Mouse (Mus musculus) C2C12 (cell line): ENCODE results near the gene Scaf1. TPM values are rescaled to one million over a fixed set of nuclear protein-coding genes. Genes with fewer than 3 reads are reported as not detected.

Experiments
- H3K27me3 ChIP-seq: one replicate; pipeline ENCODE4 v1.6.1; 2011; ENCODE audit not compliant: control insufficient read depth, insufficient read depth, insufficient read length
- H3K36me3 ChIP-seq: one replicate; pipeline ENCODE4 v1.6.1; 2011; ENCODE audit not compliant: control insufficient read depth, insufficient read depth
- H3K4me3 ChIP-seq: one replicate; pipeline ENCODE4 v1.5.1; 2011; ENCODE audit warnings: mild to moderate bottlenecking, control low read depth; ENCODE audit not compliant: poor library complexity, insufficient read depth, severe bottlenecking
- H3K79me2 ChIP-seq: one replicate; pipeline ENCODE4 v1.6.1; 2011; ENCODE audit not compliant: control insufficient read depth, insufficient read depth
- H3K79me3 ChIP-seq: one replicate; pipeline ENCODE4 v1.6.1; 2011; ENCODE audit warnings: low read depth, control low read depth
- H3ac ChIP-seq: one replicate; pipeline ENCODE3; 2011; ENCODE audit warnings: low read depth; ENCODE audit not compliant: control insufficient read depth, insufficient read length
- CEBPB ChIP-seq: IDR thresholded peaks from one replicate; pipeline ENCODE4 v1.6.1; 2011; ENCODE audit warnings: low read depth, mild to moderate bottlenecking, control low read depth, moderate library complexity
- CTCF ChIP-seq: IDR thresholded peaks from one replicate; pipeline ENCODE4 v1.5.1; 2011; ENCODE audit not compliant: control insufficient read depth, insufficient read depth, insufficient read length
- FOSL1 ChIP-seq: IDR thresholded peaks from one replicate; pipeline ENCODE4 v1.8.0; 2011; ENCODE audit warnings: mild to moderate bottlenecking, low read length; ENCODE audit not compliant: poor library complexity, insufficient read depth, severe bottlenecking
- MAX ChIP-seq: IDR thresholded peaks from one replicate; pipeline ENCODE4 v1.6.1; 2011; ENCODE audit warnings: mild to moderate bottlenecking, control low read depth
- MYOD1 ChIP-seq: IDR thresholded peaks from one replicate; pipeline ENCODE4 v1.6.1; 2011; ENCODE audit warnings: low read depth; ENCODE audit not compliant: control insufficient read depth, insufficient read length
- MYOG ChIP-seq: IDR thresholded peaks from one replicate; pipeline ENCODE4 v1.6.1; 2011; ENCODE audit not compliant: control insufficient read depth, insufficient read length; ENCODE audit errors: extremely low read depth
- USF1 ChIP-seq: IDR thresholded peaks from one replicate; pipeline ENCODE4 v1.6.1; 2011; ENCODE audit warnings: low read depth, mild to moderate bottlenecking, control low read depth, moderate library complexity
- polyA plus RNA-seq: library from polyadenylated mRNA; unstranded; fragments of >200 nt; fragmentation: generic; extraction: Trizol; gene quantifications from one replicate; pipeline ENCODE4 v1.2.1, GENCODE M21; 2012; ENCODE audit warnings: missing spikeins

The Scaf1 gene
- polyA plus RNA-seq, 1 experiment: 58.4 TPM

- peaks cover 21% of the 10 kb centered on the region for H3K79me3 ChIP-seq
- no peaks in the 10 kb centered on the region for H3K27me3 ChIP-seq
- H3K79me2 ChIP-seq: peaks cover 45% of the 10 kb centered on the region
- no peak overlapping the region for H3ac ChIP-seq
- peaks cover 46% of the 10 kb centered on the region for H3K36me3 ChIP-seq
- no peak overlapping the region for H3K4me3 ChIP-seq
- TF ChIP-seq MYOG: no peak
Observed at GRCm38 (mm10) chr7:45047491-45047890, 31.3 kb upstream of the Scaf1 start.

- H3K79me2 ChIP-seq: peaks cover 41% of the 10 kb centered on the region
- peaks cover 50% of the 10 kb centered on the region for H3K36me3 ChIP-seq
- no peak overlapping the region for H3K4me3 ChIP-seq
- TF ChIP-seq MYOG (no peak), MAX (no peak), CEBPB (no peak), MYOD1 (no peak), CTCF (no peak), FOSL1 (no peak), USF1 (no peak)
- peaks cover 18% of the 10 kb centered on the region for H3K79me3 ChIP-seq
- no peak overlapping the region for H3ac ChIP-seq
- no peaks in the 10 kb centered on the region for H3K27me3 ChIP-seq
Observed at GRCm38 (mm10) chr7:45046853-45047350, 30.7 kb upstream of the Scaf1 start.

GRCm38 (mm10) chr7:45045741-45046140, 29.6 kb upstream of the Scaf1 start:
- Histone ChIP-seq H3K27me3 (no peaks in the 10 kb centered on the region), H3K36me3 (peaks cover 50% of the 10 kb centered on the region), H3ac (no peak overlapping the region), H3K79me3 (peaks cover 10% of the 10 kb centered on the region), H3K79me2 (peaks cover 33% of the 10 kb centered on the region), H3K4me3 (no peak overlapping the region)
- no peak for TF ChIP-seq USF1
- TF ChIP-seq MAX: no peak
- no peak for TF ChIP-seq MYOG
- no peak for TF ChIP-seq MYOD1
- TF ChIP-seq CTCF: no peak
- no peak for TF ChIP-seq FOSL1
- TF ChIP-seq CEBPB: no peak

GRCm38 (mm10) chr7:45043307-45043706, 27.1 kb upstream of the Scaf1 start:
- Histone ChIP-seq H3K4me3 (no peak overlapping the region), H3K36me3 (peaks cover 35% of the 10 kb centered on the region), H3K27me3 (no peaks in the 10 kb centered on the region), H3K79me2 (peaks cover 12% of the 10 kb centered on the region), H3ac (no peak overlapping the region), H3K79me3 (peaks cover 6% of the 10 kb centered on the region)
- TF ChIP-seq CTCF (no peak), CEBPB (no peak), USF1 (no peak), MYOD1 (no peak), MAX (no peak), FOSL1 (no peak), MYOG (no peak)

- no peaks in the 10 kb centered on the region for H3K27me3 ChIP-seq
- H3K79me2 ChIP-seq: peaks cover 25% of the 10 kb centered on the region
- peaks cover 8% of the 10 kb centered on the region for H3K79me3 ChIP-seq
- H3K36me3 ChIP-seq: peaks cover 34% of the 10 kb centered on the region
- no peak overlapping the region for H3ac ChIP-seq
- no peak overlapping the region for H3K4me3 ChIP-seq
- TF ChIP-seq CTCF (no peak), CEBPB (no peak), MYOD1 (no peak), FOSL1 (no peak), MAX (no peak), MYOG (no peak), USF1 (no peak)
Observed at GRCm38 (mm10) chr7:45040851-45041250, 24.7 kb upstream of the Scaf1 start.

GRCm38 (mm10) chr7:45038411-45038810, 22.2 kb upstream of the Scaf1 start:
- Histone ChIP-seq H3K36me3 (peaks cover 43% of the 10 kb centered on the region), H3K79me3 (peaks cover 8% of the 10 kb centered on the region), H3ac (no peak overlapping the region), H3K79me2 (peaks cover 25% of the 10 kb centered on the region), H3K4me3 (no peak overlapping the region), H3K27me3 (no peaks in the 10 kb centered on the region)
- TF ChIP-seq USF1 (no peak), CEBPB (no peak), MYOG (no peak), MAX (no peak), FOSL1 (no peak), CTCF (no peak), MYOD1 (no peak)
